Mouse (Mus musculus): ENCODE measurements at regions not wholly inside any gene's neighbourhood (a gene's known extent, or its start where the extent isn't known, plus 50 kb on each side); places are given as distances from the start of the nearest gene placed in this dataset.

GRCm38 (mm10) chr8:44828026-44828425 lies 107.2 kb upstream of the Fat1 start:
- ATAC-seq (replicated peaks; ENCODE audit: poor library complexity) = no peak

DNA sequence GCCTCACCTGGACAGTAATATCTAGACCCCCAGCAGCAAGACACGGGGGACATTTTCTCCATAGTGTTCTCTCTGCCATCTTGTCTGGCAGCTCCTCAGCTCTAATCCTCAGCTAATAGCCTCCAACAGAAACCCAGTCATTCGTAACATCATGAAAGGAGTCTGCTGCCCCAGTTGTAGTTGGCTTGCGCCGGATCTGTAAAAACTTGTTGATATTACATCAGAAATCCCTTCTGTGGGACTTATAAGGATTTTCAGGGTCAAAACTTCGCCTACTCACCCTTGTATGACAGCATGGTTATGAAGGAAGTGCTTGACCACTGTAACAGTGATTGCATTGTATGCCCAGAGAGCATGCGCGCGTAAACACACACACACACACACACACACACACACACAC lies 96.8 kb upstream of the Fat1 start:
- no peak for ATAC-seq (replicated peaks; ENCODE audit: poor library complexity)

DNA sequence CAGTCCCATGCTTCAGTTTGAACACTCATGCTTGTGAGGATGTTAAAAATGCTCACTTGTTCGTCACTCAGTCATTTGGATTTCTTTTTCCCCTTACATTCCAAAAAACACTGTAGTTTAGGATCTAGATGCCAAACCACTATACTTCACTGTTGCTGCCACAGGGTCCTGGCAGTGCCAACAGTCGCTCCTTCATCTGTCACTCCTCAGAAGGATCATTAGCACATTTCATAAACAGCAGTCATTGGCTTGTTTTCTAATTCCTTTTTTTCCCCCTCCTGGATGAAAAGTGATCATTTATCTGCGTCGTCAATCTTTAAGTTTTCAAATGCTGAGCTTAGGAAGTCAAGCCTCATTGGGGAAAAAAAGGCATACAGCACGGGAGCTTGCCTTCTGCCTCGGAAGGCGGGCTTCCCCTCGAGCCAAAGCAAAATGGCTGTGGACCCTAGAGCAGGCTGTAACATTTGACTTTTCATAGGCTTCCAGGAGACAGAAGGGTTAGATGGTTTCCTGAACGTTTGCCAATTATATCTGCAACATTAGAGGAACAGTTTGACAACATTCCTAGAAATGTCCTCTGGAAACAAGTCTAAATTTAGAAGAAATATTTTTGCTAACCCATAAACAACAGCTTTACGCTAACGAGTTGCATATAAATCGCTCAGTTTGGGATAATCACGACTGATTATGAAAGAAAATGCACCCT lies 95.6 kb upstream of the Fat1 start:
- ATAC-seq (replicated peaks; ENCODE audit: poor library complexity) = no peak

GRCm38 (mm10) chr8:44840646-44841045 lies 94.6 kb upstream of the Fat1 start:
- no peak for ATAC-seq (replicated peaks; ENCODE audit: poor library complexity)

GRCm38 (mm10) chr8:44844362-44844761 lies 90.9 kb upstream of the Fat1 start:
- no peak for ATAC-seq (replicated peaks; ENCODE audit: poor library complexity)

GRCm38 (mm10) chr8:44852223-44852622 lies 83.0 kb upstream of the Fat1 start:
- ATAC-seq (replicated peaks; ENCODE audit: poor library complexity) = no peak

- ATAC-seq (replicated peaks; ENCODE audit: poor library complexity) = no peak
Measured at GRCm38 (mm10) chr8:44855115-44855514, 80.1 kb upstream of the Fat1 start.

GRCm38 (mm10) chr8:44867202-44867601 lies 68.0 kb upstream of the Fat1 start:
- ATAC-seq (replicated peaks; ENCODE audit: poor library complexity) = no peak

- ATAC-seq (replicated peaks; ENCODE audit: poor library complexity) = no peak
Measured at GRCm38 (mm10) chr8:44867666-44868065, 67.6 kb upstream of the Fat1 start.

DNA sequence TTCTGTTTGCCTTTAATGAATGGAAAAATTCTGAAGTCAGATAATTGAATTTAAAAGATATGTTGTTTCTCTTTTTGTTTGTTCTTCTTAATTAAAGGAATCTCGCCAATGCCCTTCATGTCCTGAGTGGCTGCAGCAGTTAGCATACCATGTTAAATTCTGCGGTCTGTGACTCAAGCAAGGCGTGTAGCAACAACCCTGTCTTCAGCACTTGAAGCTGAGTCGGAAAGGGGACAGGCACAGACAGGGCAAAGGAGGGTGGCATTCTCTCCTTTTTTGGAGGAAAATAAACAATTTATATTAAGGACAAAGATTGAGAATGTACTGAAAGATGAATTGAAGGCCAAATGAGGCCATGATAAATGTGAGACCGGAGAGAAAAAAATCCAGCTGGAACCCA lies 58.2 kb upstream of the Fat1 start:
- ATAC-seq (replicated peaks; ENCODE audit: poor library complexity) = no peak

GRCm38 (mm10) chr8:44878208-44878607 lies 57.0 kb upstream of the Fat1 start:
- ATAC-seq (replicated peaks; ENCODE audit: poor library complexity) = no peak

- ATAC-seq (replicated peaks; ENCODE audit: poor library complexity) = no peak
Measured at GRCm38 (mm10) chr8:44879186-44879585, 56.1 kb upstream of the Fat1 start.

GRCm38 (mm10) chr8:44884399-44885006 lies 50.7 kb upstream of the Fat1 start:
- no peak for ATAC-seq (replicated peaks; ENCODE audit: poor library complexity)
